Mouse (Mus musculus): ENCODE data around the gene Slc25a25. TPM values are rescaled to one million over a fixed set of nuclear protein-coding genes. Genes with fewer than 3 reads are reported as not detected.

Gene Slc25a25
- polyA plus RNA-seq, 1 experiment = 9.5 TPM

DNA sequence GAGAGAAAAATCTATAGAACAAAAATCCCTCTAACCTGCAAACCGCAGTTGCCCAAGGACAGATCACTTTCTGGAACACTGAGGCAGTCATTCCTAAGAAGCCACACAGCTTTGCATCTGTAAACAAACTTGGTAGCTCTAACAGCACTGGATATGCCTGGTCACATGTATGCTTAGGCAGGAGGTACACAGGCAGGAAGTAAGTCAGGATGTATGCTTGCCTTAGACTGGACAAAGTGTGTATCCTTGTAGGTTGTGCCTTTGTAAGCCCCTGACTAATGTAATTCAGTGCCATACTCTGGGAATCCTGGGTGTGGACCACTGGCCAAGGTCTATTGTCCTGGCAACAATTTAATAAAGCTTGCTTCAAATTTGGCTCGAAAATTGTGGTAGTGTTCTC, 12.5 kb upstream of the Slc25a25 start:
- no peaks in the 10 kb centered on the region for H3K27me3 ChIP-seq (ENCODE audit: control insufficient read depth, insufficient read depth, insufficient read length)
- no peak overlapping the region for H3K4me3 ChIP-seq
- H3K4me2 ChIP-seq (ENCODE audit: low read depth) = no peak overlapping the region
- TF ChIP-seq MYOG (IDR thresholded peaks at IDR 0.05; ENCODE audit: control insufficient read depth in 1 of 3, insufficient read depth in 1 of 3, insufficient read length in 2 of 3, low read depth in 2 of 3) = no peak
- TF ChIP-seq MAX (IDR thresholded peaks at IDR 0.05; ENCODE audit: low read depth) = no peak
- no peak for TF ChIP-seq POLR2AphosphoS2 (IDR thresholded peaks at IDR 0.05; ENCODE audit: insufficient read length, low read depth)
- TF ChIP-seq USF1 (IDR thresholded peaks at IDR 0.05; ENCODE audit: low read depth) = no peak
- no peak for TF ChIP-seq MYOD1 (IDR thresholded peaks at IDR 0.05; ENCODE audit: control insufficient read depth in 1 of 3, insufficient read length in 2 of 3, low read depth in 2 of 3)
- no peak for TF ChIP-seq REST (IDR thresholded peaks at IDR 0.05; ENCODE audit: insufficient read depth, insufficient read length)
- no peak for TF ChIP-seq CEBPB (IDR thresholded peaks at IDR 0.05; ENCODE audit: insufficient read depth, poor library complexity, severe bottlenecking)
- no peak for TF ChIP-seq POLR2A (IDR thresholded peaks at IDR 0.05; ENCODE audit: insufficient read length, low read depth)
- no peak for TF ChIP-seq SRF (IDR thresholded peaks at IDR 0.05; ENCODE audit: control insufficient read depth, insufficient read length, low read depth)
- TF ChIP-seq E2F4 (IDR thresholded peaks at IDR 0.05; ENCODE audit: insufficient read depth) = no peak
- no peaks in the 10 kb centered on the region for H3K36me3 ChIP-seq (ENCODE audit: control insufficient read depth, insufficient read depth)
- H3ac ChIP-seq (ENCODE audit: control insufficient read depth, insufficient read length) = no peak overlapping the region
- H3K79me2 ChIP-seq (ENCODE audit: control insufficient read depth, insufficient read depth) = no peaks in the 10 kb centered on the region

GRCm38 (mm10) chr2:32459657-32460056, 8.4 kb upstream of the Slc25a25 start:
- Histone ChIP-seq H3K4me2 (ENCODE audit: low read depth) (no peak overlapping the region), H3K27me3 (ENCODE audit: control insufficient read depth, insufficient read depth, insufficient read length) (no peaks in the 10 kb centered on the region), H3ac (ENCODE audit: control insufficient read depth, insufficient read length) (no peak overlapping the region), H3K4me3 (no peak overlapping the region), H3K36me3 (ENCODE audit: control insufficient read depth, insufficient read depth) (no peaks in the 10 kb centered on the region), H3K79me2 (ENCODE audit: control insufficient read depth, insufficient read depth) (no peaks in the 10 kb centered on the region)
- TF ChIP-seq USF1 (IDR thresholded peaks at IDR 0.05; ENCODE audit: low read depth) (no peak), POLR2A (IDR thresholded peaks at IDR 0.05; ENCODE audit: insufficient read length, low read depth) (no peak), MYOD1 (IDR thresholded peaks at IDR 0.05; ENCODE audit: control insufficient read depth in 1 of 3, insufficient read length in 2 of 3, low read depth in 2 of 3) (no peak), CEBPB (IDR thresholded peaks at IDR 0.05; ENCODE audit: insufficient read depth, poor library complexity, severe bottlenecking) (no peak), POLR2AphosphoS2 (IDR thresholded peaks at IDR 0.05; ENCODE audit: insufficient read length, low read depth) (no peak), SRF (IDR thresholded peaks at IDR 0.05; ENCODE audit: control insufficient read depth, insufficient read length, low read depth) (no peak), TCF12 (IDR thresholded peaks at IDR 0.05; ENCODE audit: insufficient read depth, poor library complexity, severe bottlenecking) (no peak), MAX (IDR thresholded peaks at IDR 0.05; ENCODE audit: low read depth) (no peak), MYOG (IDR thresholded peaks at IDR 0.05; ENCODE audit: control insufficient read depth in 1 of 3, insufficient read depth in 1 of 3, insufficient read length in 2 of 3, low read depth in 2 of 3) (no peak), TCF3 (IDR thresholded peaks at IDR 0.05; ENCODE audit: insufficient read length, low read depth) (no peak), REST (IDR thresholded peaks at IDR 0.05; ENCODE audit: insufficient read depth, insufficient read length) (no peak)

GRCm38 (mm10) chr2:32458300-32458699, 7.1 kb upstream of the Slc25a25 start:
- H3ac ChIP-seq (ENCODE audit: control insufficient read depth, insufficient read length) = no peak overlapping the region
- H3K27me3 ChIP-seq (ENCODE audit: control insufficient read depth, insufficient read depth, insufficient read length) = no peaks in the 10 kb centered on the region
- no peaks in the 10 kb centered on the region for H3K79me2 ChIP-seq (ENCODE audit: control insufficient read depth, insufficient read depth)
- H3K4me2 ChIP-seq (ENCODE audit: low read depth) = peak overlapping the region; percentile 57
- TF ChIP-seq E2F4 (IDR thresholded peaks at IDR 0.05; ENCODE audit: insufficient read depth) (no peak), USF1 (IDR thresholded peaks at IDR 0.05; ENCODE audit: low read depth) (peak; percentile 68), TCF3 (IDR thresholded peaks at IDR 0.05; ENCODE audit: insufficient read length, low read depth) (no peak), CEBPB (IDR thresholded peaks at IDR 0.05; ENCODE audit: insufficient read depth, poor library complexity, severe bottlenecking) (peak; percentile 56; the same call in 1 of the 2 replicates), TCF12 (IDR thresholded peaks at IDR 0.05; ENCODE audit: insufficient read depth, poor library complexity, severe bottlenecking) (no peak), MYOD1 (IDR thresholded peaks at IDR 0.05; ENCODE audit: control insufficient read depth in 1 of 3, insufficient read length in 2 of 3, low read depth in 2 of 3) (no peak), REST (IDR thresholded peaks at IDR 0.05; ENCODE audit: insufficient read depth, insufficient read length) (no peak), MAX (IDR thresholded peaks at IDR 0.05; ENCODE audit: low read depth) (no peak), SRF (IDR thresholded peaks at IDR 0.05; ENCODE audit: control insufficient read depth, insufficient read length, low read depth) (no peak)
- H3K4me3 ChIP-seq = no peak overlapping the region
- no peaks in the 10 kb centered on the region for H3K36me3 ChIP-seq (ENCODE audit: control insufficient read depth, insufficient read depth)

- Histone ChIP-seq H3K79me2 (ENCODE audit: control insufficient read depth, insufficient read depth) (peaks cover 13% of the 10 kb centered on the region), H3K4me2 (ENCODE audit: low read depth) (no peak overlapping the region), H3K27me3 (ENCODE audit: control insufficient read depth, insufficient read depth, insufficient read length) (no peaks in the 10 kb centered on the region), H3K36me3 (ENCODE audit: control insufficient read depth, insufficient read depth) (no peaks in the 10 kb centered on the region), H3ac (ENCODE audit: control insufficient read depth, insufficient read length) (no peak overlapping the region), H3K4me3 (no peak overlapping the region)
- TF ChIP-seq CEBPB (IDR thresholded peaks at IDR 0.05; ENCODE audit: insufficient read depth, poor library complexity, severe bottlenecking) (no peak), TCF12 (IDR thresholded peaks at IDR 0.05; ENCODE audit: insufficient read depth, poor library complexity, severe bottlenecking) (no peak), TCF3 (IDR thresholded peaks at IDR 0.05; ENCODE audit: insufficient read length, low read depth) (no peak), POLR2A (IDR thresholded peaks at IDR 0.05; ENCODE audit: insufficient read length, low read depth) (no peak), SRF (IDR thresholded peaks at IDR 0.05; ENCODE audit: control insufficient read depth, insufficient read length, low read depth) (no peak), REST (IDR thresholded peaks at IDR 0.05; ENCODE audit: insufficient read depth, insufficient read length) (no peak), MAX (IDR thresholded peaks at IDR 0.05; ENCODE audit: low read depth) (no peak), MYOG (IDR thresholded peaks at IDR 0.05; ENCODE audit: control insufficient read depth in 1 of 3, insufficient read depth in 1 of 3, insufficient read length in 2 of 3, low read depth in 2 of 3) (no peak), E2F4 (IDR thresholded peaks at IDR 0.05; ENCODE audit: insufficient read depth) (no peak), MYOD1 (IDR thresholded peaks at IDR 0.05; ENCODE audit: control insufficient read depth in 1 of 3, insufficient read length in 2 of 3, low read depth in 2 of 3) (no peak), USF1 (IDR thresholded peaks at IDR 0.05; ENCODE audit: low read depth) (no peak), POLR2AphosphoS2 (IDR thresholded peaks at IDR 0.05; ENCODE audit: insufficient read length, low read depth) (no peak)
Measured at GRCm38 (mm10) chr2:32455101-32455500, 3.9 kb upstream of the Slc25a25 start.

All from myocyte (in vitro differentiated cells).